Mouse (Mus musculus) intestine, embryonic 16.5 days (tissue): Measurements from ENCODE around the gene Ppp3cb. TPM values are rescaled to one million over a fixed set of nuclear protein-coding genes. Genes with fewer than 3 reads are reported as not detected.

ENCODE experiments used
- ATAC-seq: fragments of 200-750 bp; cut with Nextera tagmentation; 2 replicates; pipeline ENCODE4 v1.8.0; 2017; ENCODE audit warnings: moderate TSS enrichment, moderate library complexity
- H3K27ac ChIP-seq: fragments of 300-500 bp; sonication (generic); 2 replicates; pipeline ENCODE4 v1.5.1; 2014; ENCODE audit warnings: mild to moderate bottlenecking, low read length
- H3K27me3 ChIP-seq: fragments of 300-500 bp; sonication (generic); replicated peaks from 2 replicates; pipeline ENCODE4 v1.6.1; 2014; ENCODE audit warnings: low read length, control low read depth, mixed read lengths; ENCODE audit not compliant: control insufficient read depth, insufficient read depth
- H3K36me3 ChIP-seq: fragments of 300-500 bp; sonication (generic); 2 replicates; pipeline ENCODE4 v1.6.1; 2014; ENCODE audit warnings: low read length, control low read depth; ENCODE audit not compliant: control insufficient read depth, insufficient read depth
- H3K4me1 ChIP-seq: fragments of 300-500 bp; sonication (generic); 2 replicates; pipeline ENCODE4 v1.6.1; 2014; ENCODE audit warnings: low read length, control low read depth, mixed read lengths; ENCODE audit not compliant: control insufficient read depth, insufficient read depth
- H3K4me2 ChIP-seq: fragments of 300-500 bp; sonication (generic); 2 replicates; pipeline ENCODE4 v1.6.1; 2014; ENCODE audit warnings: low read depth, low read length, control low read depth
- H3K4me3 ChIP-seq: fragments of 300-500 bp; sonication (generic); 2 replicates; pipeline ENCODE4 v1.5.1; 2014; ENCODE audit warnings: mild to moderate bottlenecking, low read length
- H3K9ac ChIP-seq: fragments of 300-500 bp; sonication (generic); 2 replicates; pipeline ENCODE4 v1.6.1; 2014; ENCODE audit warnings: low read depth, low read length
- H3K9me3 ChIP-seq: fragments of 300-500 bp; sonication (generic); 2 replicates; pipeline ENCODE4 v1.6.1; 2016; ENCODE audit warnings: low read length, control low read depth; ENCODE audit not compliant: control insufficient read depth
- WGBS: fragments of 180-500 bp; shearing (Covaris S2); extraction: QIAGEN DNeasy Blood & Tissue Kit; methylation state at CpG from one replicate; pipeline ENCODE4 v1.1.7; 2014; 5-methylcytosine and 5-hydroxymethylcytosine counted together
- polyA plus RNA-seq: library from polyadenylated mRNA; unstranded; fragments of >200 nt; fragmentation: Nextera tagmentation; extraction: Ambion mirVana; gene quantifications from 2 replicates; pipeline ENCODE4 v1.2.1, GENCODE M21; 2015

Gene Ppp3cb
- polyA plus RNA-seq, 1 experiment from 2014 or later, result 17.3 TPM

DNA sequence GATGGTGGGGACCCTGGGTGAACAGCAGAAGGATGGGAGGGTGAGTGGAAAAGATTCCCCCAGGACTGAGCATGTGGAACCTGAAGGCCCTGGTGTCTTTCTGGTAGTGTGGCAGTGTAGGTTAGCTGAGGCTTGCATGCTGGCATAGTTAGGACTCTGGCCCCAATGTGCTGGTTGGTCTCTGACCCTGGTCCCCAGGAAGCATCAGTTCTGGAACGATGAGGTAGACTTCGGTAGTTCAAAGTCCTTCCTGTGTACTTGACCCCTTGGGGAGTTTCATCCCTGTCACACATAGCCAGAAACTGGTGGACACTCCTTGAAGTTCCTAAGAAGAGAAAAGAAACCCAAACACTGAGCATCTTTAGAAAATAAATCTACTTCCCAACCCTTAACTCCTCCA is 3.8 kb upstream of the Ppp3cb start:
- Histone ChIP-seq H3K36me3 (peaks cover 6% of the 10 kb centered on the region; the same call in 1 of the 2 replicates), H3K27ac (no peak overlapping the region), H3K4me1 (0 out of 2 replicates have a peak, but pooled peaks cover under 1% of the 10 kb centered on the region), H3K4me3 (no peak overlapping the region), H3K27me3 (no peaks in the 10 kb centered on the region), H3K4me2 (no peak overlapping the region), H3K9ac (no peak overlapping the region), H3K9me3 (no peaks in the 10 kb centered on the region)
- WGBS, result 81% methylated on average over 2 of the region's 2 CpGs
- ATAC-seq, result no peak

DNA sequence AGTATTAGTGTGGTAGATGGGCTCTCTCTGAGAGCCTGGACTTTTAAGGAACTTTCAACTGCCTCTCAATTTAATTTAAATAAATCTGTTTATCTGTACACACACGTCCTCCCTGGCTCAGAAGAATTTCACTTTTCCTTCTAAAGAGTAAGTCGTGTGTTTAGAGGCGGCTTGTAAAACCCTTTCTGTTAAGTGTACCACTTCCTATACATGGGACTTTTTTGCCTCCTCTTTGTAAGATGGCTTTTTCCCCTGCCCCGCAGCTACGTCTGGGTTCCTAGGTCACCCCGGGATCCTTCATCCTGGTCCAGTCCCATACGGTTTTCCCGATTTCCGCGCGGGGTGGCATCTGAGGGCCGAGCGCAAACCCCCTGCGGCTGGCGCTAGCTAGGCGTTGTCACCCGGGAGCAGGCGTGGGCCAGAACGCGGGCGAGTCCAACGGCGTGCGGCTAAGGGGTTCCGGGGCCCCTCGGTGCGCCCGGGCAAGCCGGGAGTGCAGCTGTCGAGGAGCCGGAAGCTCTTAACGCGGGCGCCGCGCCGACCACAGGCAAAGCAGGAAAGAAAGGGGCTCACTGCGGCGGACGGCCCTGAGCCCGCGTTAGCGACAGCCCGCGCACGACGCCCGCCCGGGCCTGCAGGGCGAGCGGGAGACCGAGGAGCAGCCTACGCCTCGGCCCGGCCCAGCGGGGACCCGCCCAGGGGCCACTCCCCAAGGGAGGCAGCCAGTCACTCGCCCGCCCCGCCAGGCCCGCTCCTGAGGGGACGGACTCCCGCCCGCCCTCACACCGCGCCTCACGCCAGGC is 643 bp downstream of the Ppp3cb start:
- peaks cover 6% of the 10 kb centered on the region; the same call in 1 of the 2 replicates for H3K36me3 ChIP-seq
- ATAC-seq, result peak; percentile 100
- peak overlapping the region; percentile 37 for H3K4me2 ChIP-seq
- peak overlapping the region; percentile 96 for H3K9ac ChIP-seq
- 0 out of 2 replicates have a peak, but pooled peaks cover 4% of the 10 kb centered on the region for H3K4me1 ChIP-seq
- no peaks in the 10 kb centered on the region for H3K27me3 ChIP-seq
- WGBS, result under 1% methylated on average over 63 of the region's 67 CpGs
- H3K9me3 ChIP-seq, result no peaks in the 10 kb centered on the region
- H3K4me3 ChIP-seq, result peak overlapping the region; percentile 85
- peak overlapping the region; percentile 99 for H3K27ac ChIP-seq

DNA sequence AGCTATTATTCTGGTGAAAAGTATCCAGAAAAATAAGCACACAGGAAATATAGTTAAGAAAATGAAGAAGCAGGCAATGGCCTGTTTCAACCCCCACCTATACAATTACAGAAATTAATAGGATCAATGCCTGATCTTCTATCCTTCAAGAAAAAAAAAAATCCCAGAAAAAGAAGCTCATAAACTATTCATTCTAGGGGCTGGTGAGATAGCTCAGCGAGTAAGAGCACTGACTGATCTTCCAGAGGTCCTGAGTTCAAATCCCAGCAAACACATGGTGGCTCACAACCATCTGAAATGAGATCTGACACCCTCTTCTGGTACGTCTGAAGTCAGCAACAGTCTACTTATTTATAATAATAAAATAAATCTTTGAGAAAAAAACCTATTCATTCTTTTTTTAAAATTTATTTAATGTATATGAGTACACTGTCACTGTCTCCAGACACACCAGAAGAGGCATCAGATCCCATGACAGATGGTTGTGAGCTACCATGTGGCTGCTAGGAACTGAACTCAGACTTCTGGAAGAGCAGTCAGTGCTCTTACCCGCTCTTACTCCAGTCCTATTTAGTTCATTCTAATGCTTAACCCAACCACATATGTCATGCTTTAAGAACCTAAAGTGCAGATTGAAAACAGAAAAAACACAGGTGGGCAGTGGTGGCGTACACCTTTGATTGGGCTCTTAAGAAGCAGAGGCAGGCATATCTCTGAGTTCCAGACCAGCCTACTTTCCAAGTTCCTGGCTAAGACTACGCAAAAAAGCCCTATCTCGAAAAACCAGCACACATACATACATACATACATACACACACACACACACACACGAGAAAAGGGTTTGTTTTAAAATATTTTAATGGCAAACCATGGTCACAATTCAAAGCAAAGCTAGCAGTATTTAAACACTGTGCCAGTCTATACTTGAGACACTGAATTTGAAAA is 1.6 kb downstream of the Ppp3cb start:
- 65% methylated on average over 7 of the region's 7 CpGs for WGBS
- Histone ChIP-seq H3K4me3 (peak overlapping the region; percentile 30), H3K4me2 (peak overlapping the region; percentile 37), H3K9me3 (no peaks in the 10 kb centered on the region), H3K4me1 (0 out of 2 replicates have a peak, but pooled peaks cover 4% of the 10 kb centered on the region), H3K27me3 (no peaks in the 10 kb centered on the region), H3K9ac (no peak overlapping the region), H3K36me3 (peaks cover 1% of the 10 kb centered on the region; the same call in 1 of the 2 replicates), H3K27ac (no peak overlapping the region)
- no peak for ATAC-seq

DNA sequence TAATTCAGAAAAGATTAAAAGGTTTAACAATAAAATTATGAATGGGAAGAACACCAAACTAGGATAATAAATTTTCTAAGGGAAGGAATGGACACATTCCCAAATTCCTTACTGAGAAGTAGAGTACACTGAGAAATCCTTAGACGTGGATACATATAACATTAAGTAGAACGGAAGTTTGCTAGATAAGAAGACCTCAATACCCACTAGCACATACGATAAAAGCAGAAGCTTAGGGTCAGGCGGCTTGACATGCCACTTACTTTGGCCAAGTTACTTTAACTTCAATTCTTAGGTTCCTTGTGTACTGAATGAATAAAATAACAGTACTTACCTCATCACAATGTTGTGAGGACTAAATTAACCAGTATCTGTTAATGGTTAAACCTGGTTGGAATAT is 16.7 kb downstream of the Ppp3cb start:
- Histone ChIP-seq H3K27me3 (no peaks in the 10 kb centered on the region), H3K27ac (no peak overlapping the region), H3K36me3 (no peaks in the 10 kb centered on the region), H3K9ac (no peak overlapping the region), H3K9me3 (no peaks in the 10 kb centered on the region), H3K4me3 (no peak overlapping the region), H3K4me1 (no peaks in the 10 kb centered on the region), H3K4me2 (no peak overlapping the region)
- WGBS, result 90% methylated on average over 4 of the region's 4 CpGs
- ATAC-seq, result no peak

DNA sequence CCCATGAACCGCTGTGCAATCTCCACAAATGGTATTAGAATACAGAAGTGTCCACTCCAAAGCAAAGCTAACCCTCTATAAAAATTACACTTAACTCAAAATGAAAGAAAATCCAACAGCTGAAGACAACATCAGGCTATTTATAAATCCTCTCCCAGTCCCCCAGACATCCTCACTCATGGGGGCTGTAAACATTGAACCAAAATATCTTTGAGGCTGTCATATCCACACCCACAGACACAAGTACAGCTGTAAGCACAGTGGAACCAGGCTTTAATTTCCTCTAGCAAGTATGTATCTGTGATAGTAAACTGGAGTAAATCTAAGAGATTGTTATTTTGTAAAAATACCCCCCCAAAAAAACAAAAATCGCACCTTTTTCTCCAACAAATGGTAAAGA is 26.2 kb downstream of the Ppp3cb start:
- H3K4me2 ChIP-seq, result no peak overlapping the region
- H3K9ac ChIP-seq, result no peak overlapping the region
- H3K4me1 ChIP-seq, result no peaks in the 10 kb centered on the region
- no peak overlapping the region for H3K27ac ChIP-seq
- WGBS, result 93% methylated on average over 2 of the region's 2 CpGs
- ATAC-seq, result no peak
- no peaks in the 10 kb centered on the region for H3K9me3 ChIP-seq
- no peaks in the 10 kb centered on the region for H3K27me3 ChIP-seq
- no peak overlapping the region for H3K4me3 ChIP-seq
- H3K36me3 ChIP-seq, result no peaks in the 10 kb centered on the region

DNA sequence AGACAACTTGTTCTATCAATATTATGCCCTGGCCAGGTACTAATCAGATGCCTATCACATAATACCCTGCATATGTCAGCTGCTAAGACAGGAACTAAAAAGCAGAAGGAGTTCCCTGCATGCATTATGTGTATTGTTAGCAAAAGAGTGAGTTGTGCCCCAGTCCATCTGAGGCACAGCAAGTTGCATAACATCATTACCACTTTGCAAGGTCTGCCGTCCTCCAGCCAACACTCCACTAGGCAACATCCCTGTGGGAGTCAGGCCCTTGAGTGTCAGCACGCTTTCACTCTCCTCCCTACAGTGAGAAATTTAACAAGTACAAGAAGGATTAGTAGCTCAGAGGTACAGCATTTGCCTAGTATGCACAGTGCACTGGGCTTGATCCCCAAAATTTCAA is 37.9 kb downstream of the Ppp3cb start:
- Histone ChIP-seq H3K9ac (no peak overlapping the region), H3K36me3 (peaks cover 4% of the 10 kb centered on the region; the same call in 1 of the 2 replicates), H3K4me1 (no peaks in the 10 kb centered on the region), H3K27ac (no peak overlapping the region), H3K4me3 (no peak overlapping the region), H3K9me3 (no peaks in the 10 kb centered on the region), H3K4me2 (no peak overlapping the region), H3K27me3 (no peaks in the 10 kb centered on the region)
- no peak for ATAC-seq
- 77% methylated on average over 2 of the region's 2 CpGs for WGBS

DNA sequence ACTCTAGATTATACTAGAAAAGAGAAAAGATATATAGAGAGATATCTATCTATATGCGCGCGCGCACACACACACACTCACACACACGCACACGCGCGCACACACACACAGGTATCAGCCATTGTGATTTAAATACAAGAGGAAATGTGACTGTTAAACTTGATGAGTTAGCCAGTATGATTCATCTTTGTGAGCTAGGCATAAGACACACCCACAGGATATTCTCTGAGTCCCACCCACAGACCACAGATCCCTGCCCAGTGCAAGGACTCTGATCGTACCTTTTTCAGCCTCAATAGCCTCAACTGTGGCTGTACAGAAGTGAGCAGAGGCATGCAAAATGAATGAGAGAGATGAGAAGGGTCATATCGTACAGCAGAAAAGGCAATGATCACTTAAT is 43.4 kb downstream of the Ppp3cb start:
- no peak overlapping the region for H3K4me3 ChIP-seq
- no peaks in the 10 kb centered on the region for H3K27me3 ChIP-seq
- no peak for ATAC-seq
- H3K9me3 ChIP-seq, result no peaks in the 10 kb centered on the region
- H3K36me3 ChIP-seq, result no peaks in the 10 kb centered on the region; the same call in 1 of the 2 replicates
- no peak overlapping the region for H3K9ac ChIP-seq
- whole genome bisulfite sequencing, result 91% methylated on average over 10 of the region's 10 CpGs
- no peaks in the 10 kb centered on the region for H3K4me1 ChIP-seq
- no peak overlapping the region for H3K27ac ChIP-seq
- no peak overlapping the region for H3K4me2 ChIP-seq

DNA sequence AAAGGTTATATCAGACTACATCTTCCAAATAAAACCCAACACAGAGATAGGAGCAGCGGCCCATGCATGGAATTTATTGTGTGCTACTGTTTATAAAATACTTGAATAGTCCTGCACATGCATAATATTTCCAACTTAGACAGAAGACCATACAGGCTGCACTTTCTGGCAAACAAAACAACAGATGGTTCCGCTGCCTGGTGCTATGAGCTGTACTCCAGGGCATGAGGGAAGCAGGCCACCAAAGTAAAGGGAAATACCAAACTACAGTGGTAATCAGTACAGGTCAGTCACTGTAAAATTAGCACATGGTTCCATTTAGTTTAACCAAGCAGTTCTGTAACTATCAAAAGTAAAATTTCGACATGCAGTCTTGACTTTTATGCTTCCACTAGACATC is 46.4 kb downstream of the Ppp3cb start:
- Histone ChIP-seq H3K4me2 (no peak overlapping the region), H3K4me3 (no peak overlapping the region), H3K9ac (no peak overlapping the region), H3K27me3 (no peaks in the 10 kb centered on the region), H3K36me3 (peaks cover 7% of the 10 kb centered on the region), H3K4me1 (no peaks in the 10 kb centered on the region), H3K27ac (no peak overlapping the region), H3K9me3 (no peaks in the 10 kb centered on the region)
- ATAC-seq, result no peak
- WGBS, result 88% methylated on average over 3 of the region's 3 CpGs

DNA sequence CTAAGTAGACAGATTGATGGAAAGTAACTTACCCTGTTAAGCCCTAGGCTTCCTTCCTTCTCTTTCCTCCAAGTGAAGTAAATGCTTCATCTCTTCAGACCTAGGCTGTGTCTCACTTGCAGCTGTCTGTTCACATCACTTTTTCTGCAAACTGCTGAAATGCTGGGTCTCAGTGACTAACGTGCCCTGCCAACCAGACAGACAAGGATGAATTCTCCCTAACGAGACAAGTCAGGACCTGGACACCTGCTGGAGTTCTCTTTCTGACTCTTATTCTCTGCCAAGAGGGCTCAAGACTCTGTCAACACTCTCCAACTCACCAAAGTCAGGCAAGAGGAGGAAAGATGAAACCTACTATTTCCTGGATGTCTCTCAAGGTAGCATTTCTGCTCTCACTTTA is 49.8 kb downstream of the Ppp3cb start, which contains the start of gene Mss51:
TSS of gene Mss51 (minus strand) at position 299 of the 400 bp plus-strand sequence.
- Histone ChIP-seq H3K4me2 (no peak within 1 kb of the TSS), H3K9ac (no peak within 1 kb of the TSS), H3K36me3 (peaks cover 7% of the 10 kb centered on the region), H3K9me3 (no peaks in the 10 kb centered on the region), H3K27me3 (no peaks in the 10 kb centered on the region), H3K27ac (no peak within 1 kb of the TSS), H3K4me1 (no peaks in the 10 kb centered on the region), H3K4me3 (no peak within 1 kb of the TSS)
- no peak for ATAC-seq
- WGBS, result 76% methylated on average over 2 of the region's 2 CpGs
